Mouse (Mus musculus) embryonic fibroblast, embryonic 13.5 days (primary cell): ENCODE results near the gene Krtap14.

ENCODE experiments used
- CTCF ChIP-seq: IDR thresholded peaks from 2 replicates; pipeline ENCODE4 v1.5.1; 2011; ENCODE audit warnings: mild to moderate bottlenecking, control low read depth, low read length, moderate library complexity, borderline replicate concordance; ENCODE audit not compliant: insufficient read depth
- POLR2A ChIP-seq: IDR thresholded peaks from 2 replicates; pipeline ENCODE4 v1.6.1; 2011; ENCODE audit warnings: low read depth, mild to moderate bottlenecking, control low read depth, low read length, moderate library complexity

DNA sequence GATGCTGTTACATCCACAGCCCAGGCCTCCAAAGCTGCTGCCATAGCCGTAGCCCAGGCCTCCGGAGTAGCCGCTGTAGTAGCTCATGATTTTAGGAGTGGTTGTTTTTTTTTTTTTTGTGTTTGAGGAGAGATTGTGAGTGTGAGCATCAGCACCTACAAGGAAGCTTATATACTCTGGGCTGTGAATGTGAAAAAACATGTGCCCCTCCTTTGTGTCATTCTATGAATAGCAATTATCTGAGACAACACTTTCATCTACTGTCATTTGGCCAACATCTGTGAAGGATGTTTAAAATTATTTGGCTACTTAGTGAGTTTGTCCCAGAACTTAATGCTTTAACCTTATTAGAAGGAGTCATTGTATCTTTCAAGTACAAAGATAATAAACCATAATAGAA lies 48.2 kb upstream of the Krtap14 start, which contains the start of gene Krtap19-2:
- no peak for TF ChIP-seq CTCF
- no peak for TF ChIP-seq POLR2A
